Mouse (Mus musculus): ENCODE data around the gene Tut1. TPM values are rescaled to one million over a fixed set of nuclear protein-coding genes. Genes with fewer than 3 reads are reported as not detected.

Tut1 gene
- polyA plus RNA-seq, 2 experiments = 27.6 to 28.6 TPM

- H3K4me2 ChIP-seq (replicated peaks; ENCODE audit: low read depth, low read length, severe bottlenecking) = no peak overlapping the region
- DNase-seq (ENCODE audit: low spot score) (no peak), ATAC-seq (ENCODE audit: low FRiP score, low read depth) (0 out of 2 replicates have a peak, but pooled peaks have one; percentile 14)
- peaks cover 21% of the 10 kb centered on the region for H3K4me1 ChIP-seq (ENCODE audit: control insufficient read depth, insufficient read depth, low read length)
- H3K27ac ChIP-seq (replicated peaks; ENCODE audit: low read depth, low read length) = 0 out of 2 replicates have a peak overlapping the region, but pooled peaks have one; percentile 11
- TF ChIP-seq POLR2A (IDR thresholded peaks at IDR 0.05; ENCODE audit: borderline replicate concordance, extremely low read depth, insufficient read depth, insufficient read length) = no peak
- H3K9ac ChIP-seq (ENCODE audit: low read depth, low read length, severe bottlenecking) = no peak overlapping the region
- WGBS = 53% methylated on average over 5 of the region's 5 CpGs
- no peak overlapping the region for H3K4me3 ChIP-seq (replicated peaks; ENCODE audit: low read length)
- H3K27me3 ChIP-seq (ENCODE audit: control insufficient read depth, insufficient read depth, low read length) = no peaks in the 10 kb centered on the region
- no peaks in the 10 kb centered on the region for H3K9me3 ChIP-seq (ENCODE audit: control insufficient read depth, low read length)
- peaks cover 38% of the 10 kb centered on the region for H3K36me3 ChIP-seq (ENCODE audit: control insufficient read depth, insufficient read depth, low read length)
Observed at GRCm38 (mm10) chr19:8982303-8983149, 28.9 kb downstream of the Tut1 start.

- DNase-seq (ENCODE audit: low spot score) (no peak), ATAC-seq (ENCODE audit: low FRiP score, low read depth) (no peak)
- peak overlapping the region; percentile 53; the same call in 1 of the 2 replicates for H3K27ac ChIP-seq (replicated peaks; ENCODE audit: low read depth, low read length)
- 46% methylated on average over 4 of the region's 4 CpGs for WGBS
- no peak for TF ChIP-seq POLR2A (IDR thresholded peaks at IDR 0.05; ENCODE audit: borderline replicate concordance, extremely low read depth, insufficient read depth, insufficient read length)
- H3K4me1 ChIP-seq (ENCODE audit: control insufficient read depth, insufficient read depth, low read length) = peaks cover 27% of the 10 kb centered on the region
- no peak overlapping the region for H3K4me2 ChIP-seq (replicated peaks; ENCODE audit: low read depth, low read length, severe bottlenecking)
- no peak overlapping the region for H3K4me3 ChIP-seq (replicated peaks; ENCODE audit: low read length)
- H3K9me3 ChIP-seq (ENCODE audit: control insufficient read depth, low read length) = no peaks in the 10 kb centered on the region
- H3K27me3 ChIP-seq (ENCODE audit: control insufficient read depth, insufficient read depth, low read length) = no peaks in the 10 kb centered on the region
- H3K36me3 ChIP-seq (ENCODE audit: control insufficient read depth, insufficient read depth, low read length) = peaks cover 31% of the 10 kb centered on the region
- no peak overlapping the region for H3K9ac ChIP-seq (ENCODE audit: low read depth, low read length, severe bottlenecking)
Observed at GRCm38 (mm10) chr19:8983150-8983650, 29.6 kb downstream of the Tut1 start.

DNA sequence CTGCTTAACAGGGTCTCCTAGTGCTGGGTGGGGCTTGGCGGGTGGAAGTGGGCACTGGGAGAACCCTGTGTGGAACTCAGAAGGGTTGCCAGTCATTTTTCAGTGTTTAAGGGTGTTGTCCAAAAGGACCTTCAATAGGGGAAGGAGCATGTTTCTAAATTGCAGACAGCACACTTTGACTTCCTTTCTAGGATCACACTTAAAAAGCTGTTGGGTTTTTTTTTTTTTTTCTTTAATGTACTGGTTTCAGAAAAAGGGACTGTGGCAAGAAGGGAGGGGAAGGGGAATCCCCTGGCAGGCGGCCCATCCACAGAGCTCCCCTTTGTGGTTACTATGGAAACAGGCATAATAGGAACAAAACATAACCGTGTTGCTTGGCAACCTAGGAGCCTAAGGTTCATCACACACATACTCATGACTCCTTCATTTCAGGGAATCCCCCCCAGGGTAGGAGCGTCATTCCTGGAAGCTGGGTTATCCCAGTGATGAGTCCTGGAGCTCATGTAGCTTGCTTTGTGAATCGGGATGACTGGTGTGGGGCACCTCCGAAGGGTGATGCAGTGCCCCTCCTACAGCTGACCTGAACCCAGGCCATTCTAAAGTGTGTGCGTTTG lies 30.7 kb downstream of the Tut1 start:
- peak; percentile 49 for ATAC-seq (ENCODE audit: low FRiP score, low read depth)
- Histone ChIP-seq H3K36me3 (ENCODE audit: control insufficient read depth, insufficient read depth, low read length) (peaks cover 20% of the 10 kb centered on the region), H3K9ac (ENCODE audit: low read depth, low read length, severe bottlenecking) (peak overlapping the region; percentile 8; the same call in 1 of the 2 replicates), H3K4me2 (replicated peaks; ENCODE audit: low read depth, low read length, severe bottlenecking) (no peak overlapping the region), H3K9me3 (ENCODE audit: control insufficient read depth, low read length) (no peaks in the 10 kb centered on the region), H3K4me1 (ENCODE audit: control insufficient read depth, insufficient read depth, low read length) (peaks cover 35% of the 10 kb centered on the region), H3K27ac (replicated peaks; ENCODE audit: low read depth, low read length) (peak overlapping the region; percentile 64), H3K27me3 (ENCODE audit: control insufficient read depth, insufficient read depth, low read length) (no peaks in the 10 kb centered on the region), H3K4me3 (replicated peaks; ENCODE audit: low read length) (no peak overlapping the region)
- 17% methylated on average over 7 of the region's 7 CpGs for WGBS
- peak; percentile 92 for DNase-seq (ENCODE audit: low spot score)
- TF ChIP-seq POLR2A (IDR thresholded peaks at IDR 0.05; ENCODE audit: borderline replicate concordance, extremely low read depth, insufficient read depth, insufficient read length) = no peak

- TF ChIP-seq POLR2A (IDR thresholded peaks at IDR 0.05; ENCODE audit: borderline replicate concordance, extremely low read depth, insufficient read depth, insufficient read length) = no peak
- no peaks in the 10 kb centered on the region for H3K9me3 ChIP-seq (ENCODE audit: control insufficient read depth, low read length)
- H3K9ac ChIP-seq (ENCODE audit: low read depth, low read length, severe bottlenecking) = no peak overlapping the region
- no peaks in the 10 kb centered on the region for H3K27me3 ChIP-seq (ENCODE audit: control insufficient read depth, insufficient read depth, low read length)
- no peak for DNase-seq (ENCODE audit: low spot score)
- H3K4me1 ChIP-seq (ENCODE audit: control insufficient read depth, insufficient read depth, low read length) = peaks cover 37% of the 10 kb centered on the region
- H3K4me3 ChIP-seq (replicated peaks; ENCODE audit: low read length) = no peak overlapping the region
- no peak overlapping the region for H3K27ac ChIP-seq (replicated peaks; ENCODE audit: low read depth, low read length)
- no peak overlapping the region for H3K4me2 ChIP-seq (replicated peaks; ENCODE audit: low read depth, low read length, severe bottlenecking)
- H3K36me3 ChIP-seq (ENCODE audit: control insufficient read depth, insufficient read depth, low read length) = peaks cover 6% of the 10 kb centered on the region
- ATAC-seq (ENCODE audit: low FRiP score, low read depth) = no peak
- 76% methylated on average over 5 of the region's 5 CpGs for WGBS
Observed at GRCm38 (mm10) chr19:8985891-8986290, 32.2 kb downstream of the Tut1 start.

GRCm38 (mm10) chr19:8987816-8988215 lies 34.2 kb downstream of the Tut1 start:
- Histone ChIP-seq H3K4me1 (ENCODE audit: control insufficient read depth, insufficient read depth, low read length) (peaks cover 56% of the 10 kb centered on the region), H3K9me3 (ENCODE audit: control insufficient read depth, low read length) (no peaks in the 10 kb centered on the region), H3K27ac (replicated peaks; ENCODE audit: low read depth, low read length) (peak overlapping the region; percentile 97; the same call in 1 of the 2 replicates), H3K9ac (ENCODE audit: low read depth, low read length, severe bottlenecking) (peak overlapping the region; percentile 8; the same call in 1 of the 2 replicates), H3K36me3 (ENCODE audit: control insufficient read depth, insufficient read depth, low read length) (no peaks in the 10 kb centered on the region), H3K4me3 (replicated peaks; ENCODE audit: low read length) (no peak overlapping the region), H3K27me3 (ENCODE audit: control insufficient read depth, insufficient read depth, low read length) (no peaks in the 10 kb centered on the region), H3K4me2 (replicated peaks; ENCODE audit: low read depth, low read length, severe bottlenecking) (0 out of 2 replicates have a peak overlapping the region, but pooled peaks have one; percentile 16)
- DNase-seq (ENCODE audit: low spot score) = no peak
- TF ChIP-seq POLR2A (IDR thresholded peaks at IDR 0.05; ENCODE audit: borderline replicate concordance, extremely low read depth, insufficient read depth, insufficient read length) = no peak
- no peak for ATAC-seq (ENCODE audit: low FRiP score, low read depth)
- 31% methylated on average over 2 of the region's 2 CpGs for WGBS
